Mouse (Mus musculus) right cerebral cortex, postnatal 10 days (tissue): Measurements from ENCODE around the gene Hnf4a.

Source experiments
- DNase-seq, 2 experiments: peaks; one replicate each; pipeline ENCODE4 v3.0.0; 2021; ENCODE audit warnings: low spot score in 2 of 2

The Hnf4a gene

DNA sequence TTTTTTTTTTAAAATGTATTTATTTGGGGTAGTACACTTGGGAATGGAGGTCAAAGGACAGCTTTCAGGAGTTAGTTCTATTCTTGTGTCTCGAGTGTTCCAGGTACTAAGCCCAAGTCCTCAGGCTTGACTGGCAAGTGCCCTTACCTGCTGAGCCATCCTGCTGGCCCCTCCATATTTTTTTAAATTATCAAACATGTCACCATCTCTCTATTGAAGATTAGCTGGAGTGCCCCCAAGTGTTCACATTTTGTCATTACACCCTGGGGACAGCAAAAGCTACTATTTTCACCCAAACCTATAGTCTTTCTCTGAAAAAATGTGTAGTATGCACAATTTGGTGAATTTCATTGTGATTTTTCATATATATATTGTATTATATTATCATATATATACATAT is 85.5 kb downstream of the Hnf4a start:
- DNase-seq, result no peak

- DNase-seq, result no peak
These were observed 87.2 kb downstream of the Hnf4a start for GRCm38 (mm10) chr2:163593636-163594282.

DNA sequence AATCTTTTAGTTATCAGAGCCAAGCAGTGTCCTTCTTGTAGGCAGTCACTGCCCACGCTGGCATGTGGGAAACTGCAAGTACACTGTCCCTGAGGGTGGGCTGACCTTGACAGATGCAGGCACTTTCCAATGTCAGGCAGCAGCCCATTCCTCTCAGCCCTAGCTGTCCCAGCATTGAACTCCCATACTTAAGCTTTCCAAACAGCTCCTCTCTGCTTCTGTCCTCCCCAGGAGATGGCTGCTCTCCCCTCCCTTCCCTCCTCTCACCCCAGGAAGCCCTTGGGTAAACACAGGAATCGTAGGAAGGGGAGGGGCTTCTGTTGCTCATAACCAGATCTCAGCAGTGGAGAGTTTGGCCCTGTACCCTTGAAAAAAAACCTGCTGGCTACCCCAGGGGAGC is 88.5 kb downstream of the Hnf4a start:
- no peak for DNase-seq

DNA sequence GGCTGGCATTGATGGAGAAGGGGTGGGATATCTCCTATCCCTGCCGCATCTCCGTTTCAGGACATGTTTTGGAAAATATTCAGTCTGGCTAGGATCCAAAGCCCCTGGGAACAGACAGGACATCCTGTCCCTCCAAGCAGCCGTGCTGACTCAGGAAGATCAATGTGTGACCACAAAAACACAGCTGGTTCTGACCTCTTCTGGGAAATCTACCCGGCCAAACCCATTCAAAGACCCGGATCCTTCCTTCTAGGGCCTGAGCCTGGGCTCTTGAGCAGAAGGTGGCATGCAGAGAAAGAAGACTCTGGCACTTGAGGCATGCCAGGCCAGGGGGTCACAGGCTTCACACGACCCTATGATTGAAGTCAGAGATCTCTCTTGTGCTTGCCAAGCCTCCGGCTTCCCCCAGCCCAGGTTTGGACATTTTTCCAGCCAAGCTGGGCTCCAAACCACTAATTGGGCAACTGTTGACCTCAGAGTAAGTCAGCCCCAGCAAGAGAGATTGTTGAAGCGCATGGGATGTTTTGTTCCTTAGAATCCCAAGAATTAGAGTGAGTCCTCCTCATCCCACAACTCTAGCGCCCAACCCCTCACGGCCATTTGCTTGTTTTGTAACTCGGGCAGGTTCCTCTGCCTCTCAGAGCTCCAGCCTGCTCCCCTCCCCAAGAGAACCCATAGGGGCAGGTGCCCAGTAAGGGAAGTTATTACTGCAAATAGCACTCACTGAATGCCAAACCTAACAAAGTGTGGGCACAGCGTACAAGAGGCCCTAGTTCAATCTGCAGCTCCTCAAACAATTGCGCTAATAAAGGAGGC is 89.7 kb downstream of the Hnf4a start:
- DNase-seq, result no peak

- DNase-seq, result no peak
These were observed 90.2 kb downstream of the Hnf4a start for GRCm38 (mm10) chr2:163596873-163597155.

DNA sequence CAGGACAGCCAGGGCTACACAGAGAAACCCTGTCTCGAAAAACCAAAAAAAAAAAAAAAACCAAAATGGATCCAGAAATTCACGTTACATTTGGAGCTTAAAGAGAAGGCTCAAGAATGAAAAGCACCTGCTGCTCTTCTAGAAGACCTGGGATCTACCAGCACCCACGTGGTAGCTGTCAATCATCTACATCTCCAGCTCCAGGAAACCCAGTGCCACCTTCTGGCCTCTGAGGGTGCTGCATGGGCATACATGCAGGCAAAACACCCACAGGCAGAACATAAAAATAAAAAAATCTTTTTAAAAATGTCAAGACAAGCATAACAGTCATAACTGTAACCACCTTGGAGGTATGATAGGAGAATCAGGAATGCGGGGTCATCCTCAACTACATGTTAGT is 91.1 kb downstream of the Hnf4a start:
- peak; percentile 52 to 62 for DNase-seq

DNA sequence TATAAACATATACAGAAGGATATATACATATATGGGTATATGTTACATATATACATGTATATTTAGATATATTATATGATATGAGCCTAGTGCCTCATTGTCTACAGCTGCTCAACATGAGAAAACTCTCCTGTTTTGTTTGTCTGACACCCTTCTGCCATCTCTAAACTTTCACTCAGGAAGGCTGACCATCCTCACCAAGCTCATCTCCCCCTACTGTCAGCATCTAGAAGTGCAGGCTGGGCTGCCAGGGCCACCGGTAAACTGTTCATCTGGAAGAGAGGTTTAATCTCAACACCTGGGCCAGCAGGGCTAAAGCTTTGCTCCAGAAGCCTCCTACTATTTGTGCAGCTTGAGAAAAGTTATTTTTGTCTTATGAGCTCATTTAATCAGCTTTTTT is 92.6 kb downstream of the Hnf4a start:
- peak in 1 of 2 experiments; percentile 67 for DNase-seq

GRCm38 (mm10) chr2:163601066-163601465 is 94.5 kb downstream of the Hnf4a start:
- no peak for DNase-seq

DNA sequence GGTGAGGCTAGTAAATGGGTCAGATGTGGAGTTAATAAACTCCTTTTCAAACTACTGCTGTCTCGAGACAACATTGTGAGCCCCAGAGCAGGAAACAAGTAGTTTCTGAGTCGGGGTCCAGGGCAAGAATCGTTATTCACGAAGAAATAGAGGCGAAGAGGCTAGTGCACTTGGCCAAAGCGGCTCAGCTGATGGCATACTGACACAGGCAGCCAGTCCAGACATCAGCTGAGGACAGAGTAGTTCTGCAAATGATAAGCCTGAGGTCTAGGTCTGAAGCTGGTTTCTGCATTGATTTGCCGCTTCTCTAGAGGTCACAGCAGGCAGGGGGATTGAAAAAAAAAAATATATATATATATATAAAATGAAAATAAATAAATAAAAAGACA is 95.1 kb downstream of the Hnf4a start:
- no peak for DNase-seq

GRCm38 (mm10) chr2:163602101-163602971 is 95.7 kb downstream of the Hnf4a start, which contains the start of gene Ttpal:
Ttpal (plus strand) TSS chr2:163602314.
- DNase-seq, result peak; percentile 92 to 93

GRCm38 (mm10) chr2:163606161-163606560 is 99.6 kb downstream of the Hnf4a start:
- DNase-seq, result no peak

DNA sequence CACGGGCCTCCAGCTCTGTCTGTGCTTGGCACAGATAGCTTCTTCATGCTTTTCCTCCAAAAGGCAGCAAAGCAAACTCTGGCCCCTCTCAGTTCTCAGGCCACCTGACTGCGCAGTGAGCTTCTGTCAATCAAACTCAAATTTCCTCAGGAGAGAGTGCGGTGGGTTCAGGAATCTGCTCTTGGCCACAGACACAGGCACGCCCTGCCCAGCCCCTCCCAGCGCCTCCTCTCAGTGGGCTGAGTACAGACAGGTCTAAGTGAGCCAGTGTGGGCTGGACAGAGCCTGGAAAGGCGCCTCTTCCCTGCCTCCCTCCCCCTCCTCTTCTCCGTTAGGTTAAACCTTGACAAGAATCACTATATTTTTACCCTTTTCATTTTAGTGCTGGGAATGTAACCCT is 101.4 kb downstream of the Hnf4a start:
- no peak for DNase-seq

DNA sequence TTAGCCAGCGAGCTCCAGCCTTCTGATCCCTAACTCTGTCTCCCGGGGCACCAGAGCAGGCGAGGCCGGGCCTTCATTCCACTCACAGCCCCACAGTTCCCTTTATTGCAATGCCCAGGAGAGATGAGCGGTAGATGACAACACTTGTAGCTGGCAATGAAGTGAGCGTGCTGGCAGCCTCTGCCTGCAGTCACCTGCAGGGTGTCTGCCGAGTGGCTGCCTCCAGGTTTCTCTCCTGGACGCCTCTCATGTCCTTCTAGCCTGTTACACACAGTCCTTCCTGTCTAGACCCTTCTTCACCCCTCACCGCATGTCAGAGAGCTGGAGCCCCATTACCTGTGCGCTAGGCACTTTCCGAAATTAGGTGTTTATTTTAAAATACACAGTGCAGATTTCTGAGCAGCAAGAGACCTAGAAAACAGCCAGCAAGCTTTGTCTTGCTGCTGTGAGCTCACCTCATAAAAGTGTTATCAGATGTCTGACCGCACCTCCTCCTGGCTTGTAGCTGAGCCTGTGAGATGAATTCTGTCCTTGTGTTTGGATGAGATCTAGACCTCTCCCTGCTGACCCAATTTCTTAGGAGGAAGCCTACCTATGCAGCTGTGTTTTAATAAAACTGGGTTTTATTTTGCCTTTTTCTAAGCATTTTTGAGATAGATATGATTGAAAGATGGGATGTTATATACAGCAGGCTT is 102.8 kb downstream of the Hnf4a start:
- DNase-seq, result no peak

DNA sequence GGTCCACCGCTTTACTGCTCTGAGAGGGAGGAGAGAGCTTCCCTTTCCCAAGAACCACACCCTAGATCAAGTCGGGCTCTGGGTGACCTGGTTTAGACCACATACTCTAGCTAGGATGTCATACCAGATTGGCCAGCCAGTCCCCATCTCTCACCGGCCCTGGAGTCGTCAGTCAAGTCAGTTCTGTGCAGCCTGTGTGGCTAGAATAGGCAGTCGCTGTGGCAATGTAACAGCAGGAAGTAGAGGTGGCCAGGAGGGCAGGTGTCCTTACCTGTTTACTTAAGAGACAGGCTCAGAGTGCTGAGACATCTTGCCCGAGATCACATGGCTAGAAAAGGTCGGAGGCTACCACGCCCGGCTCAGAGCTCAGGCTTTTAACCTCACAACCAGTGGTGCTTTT is 104.6 kb downstream of the Hnf4a start:
- DNase-seq, result no peak

GRCm38 (mm10) chr2:163613206-163613605 is 106.6 kb downstream of the Hnf4a start:
- DNase-seq, result no peak

DNA sequence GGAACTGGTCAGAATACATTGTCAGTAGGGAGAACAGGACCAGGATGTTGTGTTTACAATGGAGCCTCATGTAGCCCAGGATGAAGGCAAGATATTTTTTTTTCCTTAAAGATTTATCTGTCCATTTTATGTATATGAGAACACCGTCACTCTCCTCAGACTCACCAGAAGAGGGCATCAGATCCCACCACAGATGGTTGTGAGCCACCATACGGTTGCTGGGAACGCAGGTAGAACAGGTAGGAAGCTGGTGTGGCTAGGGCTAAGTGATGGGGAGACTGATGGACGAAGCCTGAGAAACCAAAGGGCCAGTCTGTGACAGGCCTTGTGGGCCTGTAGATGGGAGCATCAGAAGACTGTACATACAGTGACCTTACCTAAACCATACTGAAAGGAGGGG is 107.4 kb downstream of the Hnf4a start:
- DNase-seq, result no peak

- no peak for DNase-seq
These were observed 108.8 kb downstream of the Hnf4a start for GRCm38 (mm10) chr2:163615401-163615800.

- no peak for DNase-seq
These were observed 109.5 kb downstream of the Hnf4a start for GRCm38 (mm10) chr2:163615906-163616651.

DNA sequence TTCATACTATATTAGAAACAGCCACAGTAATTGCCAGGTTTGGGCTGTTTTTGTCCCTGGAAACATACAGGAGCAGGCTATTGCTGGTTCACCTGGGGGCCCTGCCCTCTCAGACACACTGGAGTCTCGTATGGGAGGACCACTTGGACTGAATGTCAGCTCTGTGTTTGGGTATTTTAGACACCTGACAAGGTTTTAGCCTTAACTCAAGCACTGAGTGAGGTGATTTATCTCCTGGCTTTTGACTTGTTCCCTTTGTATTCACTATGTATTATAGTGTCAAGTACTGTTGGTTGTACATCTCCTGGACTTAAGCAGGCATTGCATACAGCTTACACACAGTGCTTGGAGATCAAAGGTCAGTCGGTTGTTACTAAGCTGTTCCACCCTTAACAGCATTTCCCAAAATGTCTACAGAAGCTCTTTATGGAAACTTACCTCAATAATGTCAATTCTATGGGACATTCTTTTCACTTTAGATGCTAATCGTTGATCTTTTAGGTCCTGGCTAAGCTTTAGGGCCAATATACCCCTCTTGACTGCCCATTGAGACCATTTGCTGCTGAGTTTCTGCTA is 110.1 kb downstream of the Hnf4a start:
- DNase-seq, result no peak

DNA sequence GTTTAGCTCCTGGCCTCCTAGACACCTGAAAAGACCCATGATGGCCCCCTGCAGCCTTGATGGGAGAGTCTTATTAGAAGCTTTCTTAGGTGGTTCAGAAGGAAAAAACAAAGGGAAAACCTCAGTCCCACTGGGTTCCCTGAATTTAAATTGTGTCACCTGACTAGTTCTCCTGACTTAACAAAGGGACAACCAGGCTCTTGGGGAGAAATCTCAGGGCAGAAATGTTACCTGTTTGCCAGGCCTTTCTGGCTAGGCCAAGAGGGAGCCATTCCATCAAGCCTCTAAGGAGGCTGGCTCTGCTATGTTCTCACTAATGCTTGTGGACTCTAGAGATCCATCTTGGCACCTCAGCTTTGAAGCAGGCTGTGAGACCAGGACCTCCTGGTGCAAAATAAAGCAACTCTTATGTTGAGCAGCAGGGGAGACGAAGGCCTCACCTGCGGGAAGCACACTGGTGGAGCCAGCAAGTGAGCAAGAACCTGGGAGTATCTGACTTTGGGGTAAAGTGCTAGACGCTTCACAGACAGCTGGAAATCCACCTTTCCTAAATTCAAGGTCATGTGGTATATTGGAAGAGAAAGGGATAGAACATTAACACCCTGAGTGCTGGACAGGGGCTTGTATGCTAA is 110.7 kb downstream of the Hnf4a start:
- DNase-seq, result no peak
